Mouse (Mus musculus) G1E (cell line): ENCODE measurements around the gene Mgat4b.

Source experiments
- CTCF ChIP-seq: IDR thresholded peaks from 2 replicates; pipeline ENCODE4 v1.5.1; 2012; ENCODE audit warnings: low read depth, low read length, inconsistent platforms, mixed read lengths
- GATA1 ChIP-seq: IDR thresholded peaks from 2 replicates; pipeline ENCODE4 v1.6.1; 2012; ENCODE audit warnings: borderline replicate concordance, low read length, inconsistent platforms, mixed read lengths
- GATA2 ChIP-seq: IDR thresholded peaks from 2 replicates; pipeline ENCODE4 v1.6.1; 2012; ENCODE audit warnings: low read depth, low read length, inconsistent platforms, borderline replicate concordance
- TAL1 ChIP-seq: conservative IDR thresholded peaks from 2 replicates; pipeline ENCODE4 v1.6.1; 2012; ENCODE audit warnings: low read depth, low read length, inconsistent platforms, mixed read lengths

DNA sequence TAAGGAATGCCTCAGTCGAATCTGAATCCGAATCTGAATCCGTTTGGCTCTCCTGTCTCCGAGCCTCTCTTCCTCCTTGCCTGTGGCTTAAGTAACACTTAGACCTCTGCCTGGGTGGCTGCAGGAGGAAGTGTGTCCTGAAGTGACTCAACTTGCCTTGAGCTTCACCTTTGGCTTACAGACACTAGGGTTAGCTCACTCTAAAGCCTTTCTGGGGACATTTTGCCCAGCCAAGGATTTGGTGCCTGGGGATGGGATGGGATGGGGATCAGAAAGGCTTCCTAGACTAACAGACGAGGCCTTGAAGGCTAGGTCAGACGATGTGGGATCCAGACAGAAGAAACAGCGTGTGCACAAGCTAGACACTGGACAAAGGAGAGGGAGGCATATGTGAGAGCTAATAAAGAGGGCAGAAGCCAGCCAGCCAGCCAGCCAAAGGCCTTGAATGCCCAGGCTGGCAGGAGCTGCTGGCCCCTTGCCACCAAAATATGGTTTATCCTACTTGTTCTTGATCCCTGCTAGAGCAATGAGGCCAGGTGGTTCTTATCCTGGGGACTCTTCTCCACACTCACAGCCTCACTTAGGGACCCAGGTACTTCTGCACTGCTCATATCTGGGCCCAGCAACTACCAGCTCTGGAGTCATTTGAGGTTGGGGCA lies 18.7 kb downstream of the Mgat4b start:
- TF ChIP-seq CTCF = no peak
- TF ChIP-seq GATA1 = no peak
- no peak for TF ChIP-seq TAL1
- TF ChIP-seq GATA2 = no peak
